Mouse (Mus musculus) liver, adult 2 months (tissue): ENCODE data around the gene Itpr2.

Experiments
- CTCF ChIP-seq: fragments of 200-500 bp; IDR thresholded peaks from 2 replicates; pipeline ENCODE4 v1.5.1; 2011; ENCODE audit warnings: low read depth, low read length, control low read depth
- POLR2A ChIP-seq: fragments of 200-500 bp; IDR thresholded peaks from 2 replicates; pipeline ENCODE4 v1.6.1; 2011; ENCODE audit warnings: low read length, control low read depth; ENCODE audit not compliant: insufficient read depth; ENCODE audit errors: extremely low read depth

GRCm38 (mm10) chr6:146498416-146498815 is 3.6 kb downstream of the Itpr2 start:
- TF ChIP-seq CTCF: no peak
- TF ChIP-seq POLR2A: no peak
